Mouse (Mus musculus) thymus, adult 2 months (tissue): ENCODE measurements around the gene Hbb-bh2. TPM values are rescaled to one million over a fixed set of nuclear protein-coding genes. Genes with fewer than 3 reads are reported as not detected.
"Not testable (repeated sequence)": the region's sequence is repeated elsewhere in the genome, so short reads cannot be mapped to it uniquely, and the experiment has no call there.

Experiments used
- DNase-seq: peaks from one replicate; pipeline ENCODE4 v3.0.0; 2021
- H3K27ac ChIP-seq: fragments of 200-500 bp; 2 replicates; pipeline ENCODE4 v1.5.1; 2012; ENCODE audit warnings: low read length, control low read depth; ENCODE audit not compliant: control insufficient read depth, insufficient read depth
- H3K27me3 ChIP-seq: fragments of 200-500 bp; 2 replicates; pipeline ENCODE4 v1.6.1; 2012; ENCODE audit warnings: mild to moderate bottlenecking, low read length, moderate library complexity, mixed read lengths; ENCODE audit not compliant: control insufficient read depth, insufficient read depth
- H3K36me3 ChIP-seq: fragments of 200-500 bp; 2 replicates; pipeline ENCODE4 v1.6.1; 2012; ENCODE audit warnings: mild to moderate bottlenecking, low read length, moderate library complexity; ENCODE audit not compliant: control insufficient read depth, insufficient read depth
- H3K4me1 ChIP-seq: fragments of 200-500 bp; replicated peaks from 2 replicates; pipeline ENCODE4 v1.6.1; 2012; ENCODE audit warnings: low read length; ENCODE audit not compliant: control insufficient read depth, insufficient read depth
- H3K4me3 ChIP-seq: fragments of 200-500 bp; 2 replicates; pipeline ENCODE4 v1.5.1; 2012; ENCODE audit warnings: mild to moderate bottlenecking, low read length, control low read depth, moderate library complexity; ENCODE audit not compliant: control insufficient read depth, insufficient read depth
- CTCF ChIP-seq: fragments of 200-500 bp; IDR thresholded peaks from 2 replicates; pipeline ENCODE4 v1.5.1; 2012; ENCODE audit warnings: mild to moderate bottlenecking, control low read depth, low read length, moderate library complexity, borderline replicate concordance; ENCODE audit not compliant: control insufficient read depth, poor library complexity, insufficient read depth; ENCODE audit errors: extremely low read depth
- POLR2A ChIP-seq: fragments of 200-500 bp; IDR thresholded peaks from 2 replicates; pipeline ENCODE4 v1.6.1; 2012; ENCODE audit warnings: mild to moderate bottlenecking, low read length, control low read depth, moderate library complexity; ENCODE audit not compliant: control insufficient read depth, poor library complexity, insufficient read depth; ENCODE audit errors: extremely low read depth
- WGBS: fragments of 180-500 bp; shearing (Covaris S2); methylation state at CpG from one replicate; pipeline ENCODE4 v1.1.7; 2018; 5-methylcytosine and 5-hydroxymethylcytosine counted together
- polyA plus RNA-seq: library from polyadenylated mRNA; depleted of rRNA; stranded (reverse); fragments of >200 nt; gene quantifications from 2 replicates; pipeline ENCODE4 v1.2.3, GENCODE M21; 2012

Hbb-bh2 gene
- polyA plus RNA-seq, 1 experiment, result not detected

- Histone ChIP-seq H3K27ac (no peak overlapping the region), H3K4me3 (no peak overlapping the region), H3K4me1 (no peaks in the 10 kb centered on the region), H3K27me3 (no peaks in the 10 kb centered on the region), H3K36me3 (no peaks in the 10 kb centered on the region)
- WGBS, result 24% methylated on average over 1 of the region's 1 CpGs
- DNase-seq, result no peak
- TF ChIP-seq CTCF (no peak), POLR2A (no peak)
These were observed 28.1 kb downstream of the Hbb-bh2 start for GRCm38 (mm10) chr7:103812174-103812573.

- Histone ChIP-seq H3K4me1 (no peaks in the 10 kb centered on the region), H3K36me3 (no peaks in the 10 kb centered on the region), H3K27me3 (no peaks in the 10 kb centered on the region), H3K4me3 (no peak overlapping the region), H3K27ac (no peak overlapping the region)
- WGBS, result 87% methylated on average over 1 of the region's 1 CpGs
- no peak for DNase-seq
- TF ChIP-seq CTCF (no peak), POLR2A (no peak)
These were observed 29.0 kb downstream of the Hbb-bh2 start for GRCm38 (mm10) chr7:103811223-103811845.

- TF ChIP-seq CTCF (no peak), POLR2A (no peak)
- no peak overlapping the region for H3K4me3 ChIP-seq
- no peak for DNase-seq
- no peaks in the 10 kb centered on the region for H3K4me1 ChIP-seq
- H3K27ac ChIP-seq, result no peak overlapping the region
- no peaks in the 10 kb centered on the region for H3K36me3 ChIP-seq
- H3K27me3 ChIP-seq, result no peaks in the 10 kb centered on the region
- WGBS, result 91% methylated on average over 3 of the region's 3 CpGs
These were observed 29.6 kb downstream of the Hbb-bh2 start for GRCm38 (mm10) chr7:103810746-103811145.

- no peak overlapping the region for H3K27ac ChIP-seq
- no peaks in the 10 kb centered on the region for H3K4me1 ChIP-seq
- H3K4me3 ChIP-seq, result no peak overlapping the region
- no peaks in the 10 kb centered on the region for H3K27me3 ChIP-seq
- no peak for TF ChIP-seq POLR2A
- no peak for TF ChIP-seq CTCF
- no peaks in the 10 kb centered on the region for H3K36me3 ChIP-seq
- WGBS, result 98% methylated on average over 1 of the region's 1 CpGs
- no peak for DNase-seq
These were observed 30.0 kb downstream of the Hbb-bh2 start for GRCm38 (mm10) chr7:103810296-103810695.

GRCm38 (mm10) chr7:103809801-103810155 is 30.5 kb downstream of the Hbb-bh2 start:
- no peak overlapping the region for H3K27ac ChIP-seq
- no peak for DNase-seq
- no peaks in the 10 kb centered on the region for H3K4me1 ChIP-seq
- WGBS, result 53% methylated on average over 1 of the region's 1 CpGs
- H3K27me3 ChIP-seq, result no peaks in the 10 kb centered on the region
- TF ChIP-seq POLR2A (no peak), CTCF (no peak)
- H3K4me3 ChIP-seq, result no peak overlapping the region
- H3K36me3 ChIP-seq, result no peaks in the 10 kb centered on the region

- WGBS, result 53% methylated on average over 5 of the region's 5 CpGs
These were observed 31.1 kb downstream of the Hbb-bh2 start for GRCm38 (mm10) chr7:103808971-103809800.

GRCm38 (mm10) chr7:103808120-103808519 is 32.2 kb downstream of the Hbb-bh2 start:
- H3K27ac ChIP-seq, H3K27me3 ChIP-seq, H3K4me1 ChIP-seq, DNase-seq, H3K36me3 ChIP-seq, H3K4me3 ChIP-seq: not testable (repeated sequence)
- 80% methylated on average over 2 of the region's 2 CpGs for WGBS

More at GRCm38 (mm10) chr7:103808971-103809800, 31.1 kb downstream of the Hbb-bh2 start:
- Histone ChIP-seq H3K36me3 (no peaks in the 10 kb centered on the region), H3K27ac (no peak overlapping the region), H3K4me1 (no peaks in the 10 kb centered on the region), H3K4me3 (no peak overlapping the region), H3K27me3 (no peaks in the 10 kb centered on the region)
- DNase-seq, result no peak
- TF ChIP-seq POLR2A (no peak), CTCF (no peak)
